20 mouse cellular contexts compared by ENCODE assay signal in genomic region chr16:25663116-25663515, GRCm38 (mm10). TPM values are rescaled to one million over a fixed set of nuclear protein-coding genes. Genes with fewer than 3 reads are reported as not detected.
DNase-seq lines count a peak whose midpoint lies in the region; TF ChIP-seq lines count a peak whose summit lies in the region.
"Had no signal": no experiment of that assay in that cellular context is flagged by ENCODE, and none has a peak within 500 bp of the region (broad histone marks: within the 10 kb centered on the region; RNA-seq: fewer than 3 reads in every experiment).

No protein-coding gene starts in this region.

- H3K9me3 ChIP-seq in CH12.LX (replicated peaks; ENCODE audit: low read length) = peaks cover 4% of the 10 kb centered on the region
- H3K9me3 ChIP-seq: G1E had no signal

- in situ Hi-C loops in CH12.LX (cut with MboI; ENCODE audit: low pct_ligation_motif_present, low pct_unique_long_range_greater_than_20kb, low sequenced_read_pairs) = no loop called here

- no peak for TF ChIP-seq CTCF in CH12.LX (conservative IDR thresholded peaks at IDR 0.05 in 1 of 2, IDR thresholded peaks at IDR 0.05 in 1 of 2; ENCODE audit: low read depth in 2 of 2, low read length in 2 of 2)

- dilution Hi-C loops in CH12.LX (cut with MboI; ENCODE audit: extremely low pct_ligation_motif_present, extremely low pct_unique_long_range_greater_than_20kb, low sequenced_read_pairs) = no loop called here

- peaks cover 0 to 26% of the 10 kb centered on the region in 2 experiments; a peak in 3 of 4 replicates for H3K4me1 ChIP-seq in CH12.LX (ENCODE audit: control insufficient read depth in 1 of 2, insufficient read depth in 2 of 2)

- no peaks in the 10 kb centered on the region for H3K79me2 ChIP-seq in CH12.LX (replicated peaks; ENCODE audit: control insufficient read depth, extremely low read depth, insufficient read depth, poor library complexity, severe bottlenecking)

- H3K27ac ChIP-seq in CH12.LX (ENCODE audit: insufficient read depth, low read depth) = no peak overlapping the region

- peak; percentile 92 for TF ChIP-seq EP300 in CH12.LX (IDR thresholded peaks at IDR 0.05; ENCODE audit: low read length)

- H3K4me2 ChIP-seq in CH12.LX (ENCODE audit: insufficient read depth, low read depth, poor library complexity, severe bottlenecking) = peak overlapping the region; percentile 7; the same call in 1 of the 2 replicates

- DNase-seq in CH12.LX (ENCODE audit: extremely low read depth) = peak; percentile 59
- no peak for DNase-seq in Muller cell, postnatal 12 days (ENCODE audit: inconsistent ontology term)
- DNase-seq: adrenal gland, adult 2 months; adrenal gland, adult 8-10 months; adrenal gland, postnatal 10 days; adrenal gland, postnatal 14 days; adrenal gland, postnatal 25 days; adrenal gland, postnatal 36 days; B cell, adult 2 months; cerebellum, adult 11 months; cerebellum, adult 11-12 months; cerebellum, adult 18-20 months; cerebellum, adult 2 months; cerebellum, adult 8-10 months; cerebellum, adult 9-10 months had no signal

- TF ChIP-seq POLR2A in CH12.LX (IDR thresholded peaks at IDR 0.05; ENCODE audit: low read depth, low read length) = no peak

- H3K36me3 ChIP-seq in CH12.LX (replicated peaks in 1 of 2; ENCODE audit: control insufficient read depth in 1 of 2, insufficient read depth in 1 of 2, low read length in 1 of 2) = no peaks in the 10 kb centered on the region
- H3K36me3 ChIP-seq: G1E had no signal

- H3K27me3 ChIP-seq in CH12.LX (replicated peaks) = no peaks in the 10 kb centered on the region

- no peak overlapping the region for H3K4me3 ChIP-seq in CH12.LX (replicated peaks in 1 of 3; ENCODE audit: low read depth in 2 of 3, low read length in 2 of 3, poor library complexity in 1 of 3)

- no peak overlapping the region for H3K9ac ChIP-seq in CH12.LX (ENCODE audit: insufficient read depth, low read depth)

- no peak; the same call in none of the 2 replicates for TF ChIP-seq RAD21 in CH12.LX (IDR thresholded peaks at IDR 0.05; ENCODE audit: low read depth, low read length)

TF ChIP-seq in CH12.LX, 34 proteins besides CTCF, POLR2A, EP300 and RAD21:
- no peak for TF ChIP-seq POLR2AphosphoS2 (IDR thresholded peaks at IDR 0.05; ENCODE audit: low read depth, low read length)
- peak; percentile 95 for TF ChIP-seq IRF4 (IDR thresholded peaks at IDR 0.05; ENCODE audit: low read depth, low read length)
- no peak; the same call in 1 of the 2 replicates for TF ChIP-seq MAZ (IDR thresholded peaks at IDR 0.05; ENCODE audit: low read depth, low read length)
- no peak for TF ChIP-seq USF2 (conservative IDR thresholded peaks at IDR 0.05; ENCODE audit: low read depth, low read length)
- TF ChIP-seq ELF1 (IDR thresholded peaks at IDR 0.05; ENCODE audit: low read depth, low read length) = no peak
- TF ChIP-seq RCOR1 (conservative IDR thresholded peaks at IDR 0.05; ENCODE audit: low read depth, low read length) = peak; percentile 92
- no peak for TF ChIP-seq NRF1 (IDR thresholded peaks at IDR 0.05; ENCODE audit: low read depth, low read length)
- no peak for TF ChIP-seq HCFC1 (IDR thresholded peaks at IDR 0.05; ENCODE audit: low read depth, low read length)
- no peak for TF ChIP-seq MYC (IDR thresholded peaks at IDR 0.05; ENCODE audit: low read depth, low read length)
- peak; percentile 75 for TF ChIP-seq MAFK (IDR thresholded peaks at IDR 0.05; ENCODE audit: insufficient replicate concordance, low read length)
- no peak for TF ChIP-seq ZC3H11A (IDR thresholded peaks at IDR 0.05; ENCODE audit: low read depth, low read length)
- TF ChIP-seq SIN3A (IDR thresholded peaks at IDR 0.05; ENCODE audit: low read length) = 0 out of 2 replicates have a peak, but pooled peaks have one; percentile 62
- peak; percentile 54 for TF ChIP-seq CHD2 (IDR thresholded peaks at IDR 0.05; ENCODE audit: low read length)
- TF ChIP-seq E2F4 (IDR thresholded peaks at IDR 0.05; ENCODE audit: insufficient replicate concordance, low read depth, low read length) = no peak
- no peak for TF ChIP-seq ZMIZ1 (IDR thresholded peaks at IDR 0.05; ENCODE audit: low read depth, low read length)
- peak; percentile 68 for TF ChIP-seq MEF2A (IDR thresholded peaks at IDR 0.05; ENCODE audit: borderline replicate concordance, low read depth, low read length)
- no peak for TF ChIP-seq CHD1 (IDR thresholded peaks at IDR 0.05; ENCODE audit: low read depth, low read length)
- TF ChIP-seq USF1 (IDR thresholded peaks at IDR 0.05; ENCODE audit: low read depth, low read length) = no peak
- TF ChIP-seq ZNF384 (IDR thresholded peaks at IDR 0.05; ENCODE audit: low read depth, low read length) = 0 out of 2 replicates have a peak, but pooled peaks have one; percentile 16
- TF ChIP-seq MAX (IDR thresholded peaks at IDR 0.05; ENCODE audit: low read length) = no peak
- no peak for TF ChIP-seq NELFE (IDR thresholded peaks at IDR 0.05; ENCODE audit: low read depth, low read length)
- TF ChIP-seq ZKSCAN1 (IDR thresholded peaks at IDR 0.05; ENCODE audit: borderline replicate concordance, low read depth, low read length) = no peak
- TF ChIP-seq TCF12 (IDR thresholded peaks at IDR 0.05; ENCODE audit: low read depth, low read length) = peak; percentile 36; the same call in 1 of the 2 replicates
- peak; percentile 69 for TF ChIP-seq JUN (IDR thresholded peaks at IDR 0.05; ENCODE audit: insufficient read depth, low read depth, low read length)
- TF ChIP-seq SMC3 (IDR thresholded peaks at IDR 0.05; ENCODE audit: low read depth, low read length) = peak; percentile 20
- TF ChIP-seq BHLHE40 (IDR thresholded peaks at IDR 0.05; ENCODE audit: low read depth, low read length) = peak; percentile 79
- TF ChIP-seq JUND (conservative IDR thresholded peaks at IDR 0.05; ENCODE audit: low read depth, low read length) = no peak; the same call in 1 of the 2 replicates
- no peak for TF ChIP-seq TBP (conservative IDR thresholded peaks at IDR 0.05; ENCODE audit: low read depth, low read length)
- peak; percentile 75 for TF ChIP-seq ETS1 (conservative IDR thresholded peaks at IDR 0.05; ENCODE audit: low read depth, low read length)
- no peak for TF ChIP-seq UBTF (IDR thresholded peaks at IDR 0.05; ENCODE audit: low read depth, low read length)
- TF ChIP-seq KAT2A (IDR thresholded peaks at IDR 0.05; ENCODE audit: insufficient replicate concordance, low read length) = no peak
- no peak for TF ChIP-seq MXI1 (IDR thresholded peaks at IDR 0.05; ENCODE audit: low read depth, low read length)
- TF ChIP-seq PAX5 (IDR thresholded peaks at IDR 0.05; ENCODE audit: low read length) = no peak
- TF ChIP-seq GABPA (IDR thresholded peaks at IDR 0.05; ENCODE audit: insufficient replicate concordance, low read depth, low read length) = no peak

RNA-seq across cellular contexts. Expression of gene Trp63, which starts 20.4 kb away (rescaled TPM):
- total RNA-seq in CH12.LX (2012; rRNA removed) (7.8 and 10.5 TPM in 2 replicates), CH12.LX (2014; rRNA removed) (18.1 and 20.6 TPM in 2 replicates)
- 24.4 and 28.0 TPM in 2 replicates for polyA plus RNA-seq in CH12.LX (2012; ENCODE audit: insufficient read length, low read depth)
- total RNA-seq: adrenal gland, postnatal 25 days; MEL had no signal
- polyA plus RNA-seq: activated CD4-positive, CD25-positive, alpha-beta regulatory T cell, adult 4 months; C2C12; CD4-positive, CD25-positive, alpha-beta regulatory T cell, adult 4 months; G1E had no signal
